Mouse (Mus musculus) liver, postnatal 0 days (tissue): Measurements from ENCODE around the gene Aldoart2.

Experiments
- CTCF ChIP-seq: sonication (generic); IDR thresholded peaks from 2 replicates; pipeline ENCODE4 v1.5.1; 2016; ENCODE audit warnings: antibody characterized with exemption, low read depth
- EP300 ChIP-seq: IDR thresholded peaks from 2 replicates; pipeline ENCODE4 v1.6.1; 2016; ENCODE audit warnings: antibody characterized with exemption, low read depth, mild to moderate bottlenecking

GRCm38 (mm10) chr12:55600503-55600994, 35.5 kb downstream of the Aldoart2 start:
- no peak for TF ChIP-seq CTCF
- TF ChIP-seq EP300: no peak
